Mouse (Mus musculus) intestine, embryonic 16.5 days (tissue): ENCODE measurements at regions not wholly inside any gene's neighbourhood (a gene's known extent, or its start where the extent isn't known, plus 50 kb on each side); places are given as distances from the start of the nearest gene placed in this dataset.

Experiments
- ATAC-seq: fragments of 200-750 bp; cut with Nextera tagmentation; 2 replicates; pipeline ENCODE4 v1.8.0; 2017; ENCODE audit warnings: moderate TSS enrichment, moderate library complexity
- H3K27ac ChIP-seq: fragments of 300-500 bp; sonication (generic); 2 replicates; pipeline ENCODE4 v1.5.1; 2014; ENCODE audit warnings: mild to moderate bottlenecking, low read length
- H3K27me3 ChIP-seq: fragments of 300-500 bp; sonication (generic); replicated peaks from 2 replicates; pipeline ENCODE4 v1.6.1; 2014; ENCODE audit warnings: low read length, control low read depth, mixed read lengths; ENCODE audit not compliant: control insufficient read depth, insufficient read depth
- H3K36me3 ChIP-seq: fragments of 300-500 bp; sonication (generic); 2 replicates; pipeline ENCODE4 v1.6.1; 2014; ENCODE audit warnings: low read length, control low read depth; ENCODE audit not compliant: control insufficient read depth, insufficient read depth
- H3K4me1 ChIP-seq: fragments of 300-500 bp; sonication (generic); 2 replicates; pipeline ENCODE4 v1.6.1; 2014; ENCODE audit warnings: low read length, control low read depth, mixed read lengths; ENCODE audit not compliant: control insufficient read depth, insufficient read depth
- H3K4me2 ChIP-seq: fragments of 300-500 bp; sonication (generic); 2 replicates; pipeline ENCODE4 v1.6.1; 2014; ENCODE audit warnings: low read depth, low read length, control low read depth
- H3K4me3 ChIP-seq: fragments of 300-500 bp; sonication (generic); 2 replicates; pipeline ENCODE4 v1.5.1; 2014; ENCODE audit warnings: mild to moderate bottlenecking, low read length
- H3K9ac ChIP-seq: fragments of 300-500 bp; sonication (generic); 2 replicates; pipeline ENCODE4 v1.6.1; 2014; ENCODE audit warnings: low read depth, low read length
- H3K9me3 ChIP-seq: fragments of 300-500 bp; sonication (generic); 2 replicates; pipeline ENCODE4 v1.6.1; 2016; ENCODE audit warnings: low read length, control low read depth; ENCODE audit not compliant: control insufficient read depth
- WGBS: fragments of 180-500 bp; shearing (Covaris S2); extraction: QIAGEN DNeasy Blood & Tissue Kit; methylation state at CpG from one replicate; pipeline ENCODE4 v1.1.7; 2014; 5-methylcytosine and 5-hydroxymethylcytosine counted together

DNA sequence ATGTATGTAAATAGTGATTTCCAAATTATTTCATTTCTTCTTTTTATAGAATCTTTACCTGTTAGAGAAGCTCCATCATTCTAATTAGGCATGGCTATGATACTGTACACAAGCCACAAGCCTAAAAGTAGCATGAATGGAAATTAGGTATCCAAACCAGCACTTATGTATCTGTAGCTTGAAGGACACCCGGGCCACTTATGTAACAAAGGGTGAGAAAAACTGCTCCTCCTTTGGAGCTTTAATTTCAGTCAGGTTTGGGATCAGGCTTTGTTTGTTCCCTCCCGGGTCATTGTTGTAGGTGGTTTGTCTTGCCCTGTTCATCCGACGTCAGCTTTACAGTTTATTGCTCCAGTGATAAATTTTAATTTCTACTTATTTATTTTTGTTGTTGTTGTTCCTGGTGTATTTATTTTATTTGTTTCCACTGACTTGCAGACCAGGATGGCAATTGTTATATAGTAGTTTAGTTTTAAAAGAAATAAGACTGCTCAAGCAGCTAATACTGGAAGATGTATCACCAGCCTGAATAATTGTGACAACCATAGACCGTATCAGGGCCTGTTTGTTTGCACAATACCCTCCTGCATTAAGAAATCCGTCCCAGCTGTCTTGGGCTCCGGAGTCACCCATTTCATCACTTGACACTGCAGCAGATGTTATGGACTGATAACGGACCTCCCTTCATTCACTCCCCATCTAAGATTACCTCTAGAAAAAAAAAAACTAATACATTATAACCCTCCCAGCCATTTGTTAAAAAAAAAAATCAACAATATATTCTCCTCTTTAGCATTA is 1181.7 kb upstream of the Celf2 start:
- Histone ChIP-seq H3K27ac (no peak overlapping the region), H3K9ac (no peak overlapping the region), H3K4me3 (no peak overlapping the region), H3K27me3 (no peaks in the 10 kb centered on the region), H3K36me3 (no peaks in the 10 kb centered on the region), H3K4me1 (no peaks in the 10 kb centered on the region), H3K4me2 (no peak overlapping the region), H3K9me3 (no peaks in the 10 kb centered on the region)
- WGBS = 55% methylated on average over 8 of the region's 8 CpGs
- no peak for ATAC-seq

DNA sequence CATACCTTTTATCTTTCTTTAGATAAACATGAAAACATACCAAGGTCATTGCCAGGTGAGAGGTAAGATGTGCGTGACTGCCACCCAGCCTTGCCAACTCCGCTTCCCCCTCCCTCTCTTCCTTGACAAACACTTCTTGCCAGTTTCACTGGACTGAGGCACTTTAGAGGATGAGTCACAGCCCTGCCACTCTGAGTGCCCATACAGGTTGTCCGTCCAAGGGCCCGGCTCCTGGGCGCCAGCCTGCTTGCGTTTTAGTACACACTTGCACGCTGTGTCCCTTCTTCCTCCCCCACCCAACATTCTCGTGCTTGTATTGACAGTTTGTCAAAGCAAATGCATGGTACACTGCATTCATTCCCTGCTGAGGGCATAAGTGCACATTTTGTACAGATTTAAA is 1151.7 kb upstream of the 4930412O13Rik start:
- Histone ChIP-seq H3K9ac (no peak overlapping the region), H3K4me3 (no peak overlapping the region), H3K4me1 (no peaks in the 10 kb centered on the region), H3K27ac (no peak overlapping the region), H3K27me3 (no peaks in the 10 kb centered on the region), H3K36me3 (no peaks in the 10 kb centered on the region), H3K4me2 (no peak overlapping the region), H3K9me3 (no peaks in the 10 kb centered on the region)
- WGBS = 68% methylated on average over 8 of the region's 8 CpGs
- ATAC-seq = no peak

DNA sequence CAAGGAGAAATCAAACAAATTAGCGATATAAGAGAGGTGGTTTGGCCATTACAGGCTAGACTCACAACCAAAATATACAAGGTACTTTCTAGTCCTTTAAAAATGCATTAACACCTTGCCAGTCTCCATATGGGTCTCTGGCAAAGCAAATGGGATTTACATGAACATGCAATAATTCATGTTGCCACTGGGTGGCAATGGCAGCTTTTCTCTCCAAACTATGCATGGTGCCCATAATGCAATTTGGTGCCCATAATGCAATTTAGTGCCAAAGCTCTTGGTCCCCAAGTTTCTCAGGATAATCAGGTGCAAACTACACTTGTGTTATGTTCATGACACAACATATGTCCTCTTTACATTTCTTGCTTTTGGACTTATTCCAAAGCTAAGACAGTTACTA is 1126.9 kb upstream of the 4930412O13Rik start:
- Histone ChIP-seq H3K27me3 (no peaks in the 10 kb centered on the region), H3K4me3 (no peak overlapping the region), H3K36me3 (no peaks in the 10 kb centered on the region), H3K9me3 (no peaks in the 10 kb centered on the region), H3K4me2 (no peak overlapping the region), H3K9ac (no peak overlapping the region), H3K27ac (no peak overlapping the region), H3K4me1 (no peaks in the 10 kb centered on the region)
- no peak for ATAC-seq
- WGBS = 10% methylated on average over 1 of the region's 1 CpGs

DNA sequence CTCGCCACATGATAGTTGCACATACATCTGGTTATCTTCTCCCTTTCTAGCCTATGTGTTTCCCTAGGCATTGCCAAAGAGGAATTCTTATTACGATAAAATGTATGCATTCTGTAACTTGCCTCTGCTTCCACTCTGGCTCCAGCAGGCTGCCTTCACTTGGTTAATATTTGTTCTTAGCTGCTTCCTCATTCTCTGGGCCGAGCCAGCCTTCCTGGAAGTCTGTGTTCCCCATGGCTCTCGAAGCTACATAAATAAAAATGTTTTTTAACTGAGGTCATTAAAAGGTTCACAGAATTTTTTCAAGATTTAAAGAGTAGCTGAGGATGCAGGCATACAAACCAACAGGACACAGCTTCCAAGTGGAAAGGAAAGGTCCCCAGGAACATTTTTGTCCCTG is 1124.5 kb upstream of the 4930412O13Rik start:
- H3K9ac ChIP-seq = no peak overlapping the region
- no peak overlapping the region for H3K4me2 ChIP-seq
- H3K27ac ChIP-seq = no peak overlapping the region
- no peak overlapping the region for H3K4me3 ChIP-seq
- no peaks in the 10 kb centered on the region for H3K36me3 ChIP-seq
- H3K9me3 ChIP-seq = no peaks in the 10 kb centered on the region
- H3K4me1 ChIP-seq = no peaks in the 10 kb centered on the region
- ATAC-seq = no peak
- 31% methylated on average over 4 of the region's 4 CpGs for WGBS
- H3K27me3 ChIP-seq = no peaks in the 10 kb centered on the region

DNA sequence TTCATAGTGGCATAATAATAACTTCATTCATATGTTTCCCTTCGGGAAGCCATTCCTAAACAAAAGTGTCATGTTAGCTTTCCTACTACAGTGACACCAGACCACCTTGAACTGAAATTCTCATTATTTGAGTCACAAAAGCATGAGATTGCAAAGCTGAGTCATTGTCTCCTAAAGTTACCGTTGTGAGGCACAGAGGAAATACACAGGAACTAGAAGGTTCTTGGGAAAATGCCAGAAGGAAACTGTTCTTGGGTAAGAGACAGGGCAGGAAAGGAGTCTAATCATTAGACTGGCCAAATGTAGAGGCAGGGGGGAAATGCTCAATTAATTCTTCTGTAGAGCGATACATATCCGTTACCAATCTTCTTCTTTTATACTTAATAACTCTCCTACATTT is 1110.4 kb upstream of the 4930412O13Rik start:
- H3K27ac ChIP-seq = no peak overlapping the region
- no peak for ATAC-seq
- no peak overlapping the region for H3K9ac ChIP-seq

DNA sequence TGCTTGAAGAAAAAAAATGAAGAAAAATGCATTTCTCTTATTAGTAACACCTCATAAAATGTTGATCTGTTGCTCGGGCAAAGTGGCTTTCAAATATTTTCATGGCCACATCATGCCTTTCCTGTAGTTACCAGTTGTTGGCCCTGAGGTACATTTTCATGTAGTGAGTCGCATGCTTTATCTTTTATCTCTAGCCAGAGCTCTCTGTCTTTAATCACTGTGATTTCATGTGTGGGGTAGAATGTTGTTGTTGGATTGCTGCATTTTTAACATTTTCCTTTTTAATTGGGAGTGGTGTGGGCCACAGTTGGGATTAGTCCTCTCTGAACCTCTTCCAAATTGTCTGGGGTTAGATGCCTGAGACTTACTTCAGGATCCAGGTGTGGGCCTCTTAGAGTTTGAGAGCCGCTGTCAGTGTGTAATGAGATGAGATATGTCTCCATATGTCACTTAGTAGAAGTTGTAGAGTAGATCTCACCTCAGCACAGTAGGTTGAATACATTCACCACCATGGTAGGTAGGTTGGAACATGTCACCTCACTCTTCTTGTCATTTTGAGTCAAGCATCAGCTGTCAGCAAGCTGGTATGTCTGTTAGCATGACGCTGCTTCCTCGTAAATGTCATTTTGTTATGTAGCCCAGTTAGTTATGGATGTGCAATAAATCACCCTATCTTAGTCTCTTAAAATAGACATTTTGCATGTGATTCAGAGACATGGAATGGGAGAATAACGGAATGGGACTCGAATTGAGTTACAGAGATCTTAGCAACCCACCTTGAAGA is 1099.7 kb upstream of the 4930412O13Rik start:
- ATAC-seq = no peak
- Histone ChIP-seq H3K27ac (no peak overlapping the region), H3K4me2 (no peak overlapping the region), H3K27me3 (no peaks in the 10 kb centered on the region), H3K9me3 (no peaks in the 10 kb centered on the region), H3K4me1 (no peaks in the 10 kb centered on the region), H3K9ac (no peak overlapping the region), H3K4me3 (no peak overlapping the region), H3K36me3 (no peaks in the 10 kb centered on the region)
- 82% methylated on average over 7 of the region's 7 CpGs for WGBS

More for the DNA sequence above, 1110.4 kb upstream of the 4930412O13Rik start:
- no peaks in the 10 kb centered on the region for H3K27me3 ChIP-seq
- H3K4me3 ChIP-seq = no peak overlapping the region
- H3K4me2 ChIP-seq = no peak overlapping the region
- H3K9me3 ChIP-seq = no peaks in the 10 kb centered on the region
- 76% methylated on average over 4 of the region's 4 CpGs for WGBS
- H3K4me1 ChIP-seq = no peaks in the 10 kb centered on the region
- H3K36me3 ChIP-seq = no peaks in the 10 kb centered on the region

DNA sequence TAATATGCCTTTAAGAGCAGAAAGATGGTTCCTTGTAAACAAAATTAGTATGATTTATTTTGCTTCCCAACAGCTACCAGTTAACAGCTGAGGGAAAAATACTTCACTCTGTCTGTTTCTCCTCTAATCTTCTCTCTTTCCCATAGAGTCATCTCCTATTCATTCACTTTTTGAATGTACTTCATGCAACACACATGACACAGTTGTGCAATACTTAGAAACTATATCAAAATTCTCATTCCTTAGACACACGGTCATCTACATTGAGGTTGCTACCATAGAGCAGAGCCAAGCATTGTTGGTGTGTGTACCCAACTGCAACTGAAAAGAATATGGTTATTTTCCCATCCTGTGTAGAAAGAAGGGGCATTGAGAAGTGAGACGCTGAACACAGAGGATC is 1098.8 kb upstream of the 4930412O13Rik start:
- Histone ChIP-seq H3K9ac (no peak overlapping the region), H3K4me1 (no peaks in the 10 kb centered on the region), H3K27me3 (no peaks in the 10 kb centered on the region), H3K9me3 (no peaks in the 10 kb centered on the region), H3K4me3 (no peak overlapping the region), H3K36me3 (no peaks in the 10 kb centered on the region), H3K4me2 (no peak overlapping the region), H3K27ac (no peak overlapping the region)
- 89% methylated on average over 2 of the region's 2 CpGs for WGBS
- ATAC-seq = no peak

DNA sequence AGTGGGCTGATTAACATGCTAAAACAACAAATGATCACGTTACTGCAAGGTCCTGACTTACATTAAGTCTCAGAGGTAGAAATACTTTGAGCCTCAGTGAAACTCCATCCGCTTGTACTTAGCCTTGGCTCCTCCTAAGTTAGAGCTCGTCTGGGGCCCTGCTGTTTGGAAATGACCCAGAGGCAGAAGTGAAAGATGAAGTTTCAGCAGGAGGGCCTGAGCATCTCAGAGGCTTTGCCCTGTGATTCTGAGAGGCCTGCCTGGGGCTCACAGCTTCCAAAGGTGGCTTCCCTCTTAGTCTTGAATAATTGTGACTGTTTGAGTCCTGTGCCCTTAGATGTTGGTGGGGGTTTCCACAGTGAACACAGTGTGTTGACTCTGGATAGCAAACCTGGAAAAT is 1079.0 kb upstream of the 4930412O13Rik start:
- no peaks in the 10 kb centered on the region for H3K27me3 ChIP-seq
- no peak for ATAC-seq
- H3K27ac ChIP-seq = no peak overlapping the region
- H3K9me3 ChIP-seq = no peaks in the 10 kb centered on the region
- H3K4me3 ChIP-seq = no peak overlapping the region
- no peaks in the 10 kb centered on the region for H3K36me3 ChIP-seq
- no peak overlapping the region for H3K4me2 ChIP-seq
- no peak overlapping the region for H3K9ac ChIP-seq
- H3K4me1 ChIP-seq = no peaks in the 10 kb centered on the region
- WGBS = 40% methylated on average over 3 of the region's 3 CpGs

DNA sequence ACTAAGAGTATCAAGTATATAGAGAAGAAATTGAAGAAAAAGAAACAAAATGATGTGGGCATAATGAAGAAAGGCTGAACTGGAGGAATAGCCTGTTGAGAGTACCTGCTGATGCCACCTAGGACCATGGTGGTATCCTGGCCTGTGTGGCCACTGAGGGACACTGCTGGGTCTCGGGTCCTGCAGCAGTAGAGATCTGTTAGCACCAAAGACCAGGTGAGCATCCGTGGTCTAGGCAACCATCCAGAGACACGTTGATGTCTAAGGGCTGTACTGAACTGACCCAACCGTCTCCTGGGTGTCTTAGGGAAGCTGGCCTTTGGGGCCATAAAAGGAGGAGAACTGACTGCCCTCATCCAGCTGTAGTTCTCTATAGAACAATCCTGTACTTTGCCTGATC is 1071.4 kb upstream of the 4930412O13Rik start:
- Histone ChIP-seq H3K27ac (no peak overlapping the region), H3K9me3 (no peaks in the 10 kb centered on the region), H3K4me1 (no peaks in the 10 kb centered on the region), H3K36me3 (no peaks in the 10 kb centered on the region), H3K27me3 (no peaks in the 10 kb centered on the region), H3K4me2 (no peak overlapping the region), H3K4me3 (no peak overlapping the region), H3K9ac (no peak overlapping the region)
- ATAC-seq = no peak
- WGBS = 84% methylated on average over 4 of the region's 4 CpGs
